Mouse (Mus musculus): ENCODE measurements around the gene Pipox. TPM values are rescaled to one million over a fixed set of nuclear protein-coding genes. Genes with fewer than 3 reads are reported as not detected.

The Pipox gene
- polyA plus RNA-seq, 1 experiment, result not detected

GRCm38 (mm10) chr11:77896480-77896819, 2.6 kb upstream of the Pipox start:
- TF ChIP-seq GATA1 (IDR thresholded peaks at IDR 0.05; ENCODE audit: low read length), result no peak

- no peak for TF ChIP-seq GATA1 (IDR thresholded peaks at IDR 0.05; ENCODE audit: low read length)
These were observed 2.1 kb upstream of the Pipox start for GRCm38 (mm10) chr11:77896011-77896410.

GRCm38 (mm10) chr11:77894967-77895366, 1.1 kb upstream of the Pipox start:
- TF ChIP-seq GATA1 (IDR thresholded peaks at IDR 0.05; ENCODE audit: low read length), result no peak

- TF ChIP-seq GATA1 (IDR thresholded peaks at IDR 0.05; ENCODE audit: low read length), result no peak
These were observed 613 bp downstream of the Pipox start for GRCm38 (mm10) chr11:77893283-77893682.

- no peak for TF ChIP-seq GATA1 (IDR thresholded peaks at IDR 0.05; ENCODE audit: low read length)
These were observed 1.0 kb downstream of the Pipox start for GRCm38 (mm10) chr11:77892883-77893282.

- TF ChIP-seq GATA1 (IDR thresholded peaks at IDR 0.05; ENCODE audit: low read length), result no peak
These were observed 3.1 kb downstream of the Pipox start for GRCm38 (mm10) chr11:77890648-77891258.

- no peak for TF ChIP-seq GATA1 (IDR thresholded peaks at IDR 0.05; ENCODE audit: low read length)
These were observed 4.4 kb downstream of the Pipox start for GRCm38 (mm10) chr11:77889484-77889883.

- TF ChIP-seq GATA1 (IDR thresholded peaks at IDR 0.05; ENCODE audit: low read length), result no peak
These were observed 5.0 kb downstream of the Pipox start for GRCm38 (mm10) chr11:77888846-77889245.

- no peak for TF ChIP-seq GATA1 (IDR thresholded peaks at IDR 0.05; ENCODE audit: low read length)
These were observed 6.4 kb downstream of the Pipox start for GRCm38 (mm10) chr11:77887373-77887960.

- no peak for TF ChIP-seq GATA1 (IDR thresholded peaks at IDR 0.05; ENCODE audit: low read length)
These were observed 8.7 kb downstream of the Pipox start for GRCm38 (mm10) chr11:77885246-77885575.

- no peak for TF ChIP-seq GATA1 (IDR thresholded peaks at IDR 0.05; ENCODE audit: low read length)
These were observed 9.2 kb downstream of the Pipox start for GRCm38 (mm10) chr11:77884524-77885245.

GRCm38 (mm10) chr11:77876760-77877148, 17.1 kb downstream of the Pipox start:
- no peak for TF ChIP-seq GATA1 (IDR thresholded peaks at IDR 0.05; ENCODE audit: low read length)

- TF ChIP-seq GATA1 (IDR thresholded peaks at IDR 0.05; ENCODE audit: low read length), result no peak
These were observed 17.8 kb downstream of the Pipox start for GRCm38 (mm10) chr11:77875847-77876759.

GRCm38 (mm10) chr11:77875269-77875668, 18.6 kb downstream of the Pipox start:
- TF ChIP-seq GATA1 (IDR thresholded peaks at IDR 0.05; ENCODE audit: low read length), result no peak

GRCm38 (mm10) chr11:77874685-77875231, 19.1 kb downstream of the Pipox start:
- TF ChIP-seq GATA1 (IDR thresholded peaks at IDR 0.05; ENCODE audit: low read length), result no peak

- TF ChIP-seq GATA1 (IDR thresholded peaks at IDR 0.05; ENCODE audit: low read length), result no peak
These were observed 20.8 kb downstream of the Pipox start for GRCm38 (mm10) chr11:77873116-77873515.

Data from G1E-ER4 (cell line).